Mouse (Mus musculus): ENCODE measurements at regions not wholly inside any gene's neighbourhood (a gene's known extent, or its start where the extent isn't known, plus 50 kb on each side); places are given as distances from the start of the nearest gene placed in this dataset.

GRCm38 (mm10) chr9:104496220-104496619 is 50.9 kb upstream of the Cpne4 start:
- Histone ChIP-seq H3K36me3 (ENCODE audit: insufficient read depth) (no peaks in the 10 kb centered on the region), H3K4me3 (ENCODE audit: low read depth, low read length) (no peak overlapping the region), H3K4me1 (ENCODE audit: insufficient read depth) (no peaks in the 10 kb centered on the region), H3K27me3 (ENCODE audit: insufficient read depth, low read length) (no peaks in the 10 kb centered on the region), H3K9me3 (ENCODE audit: low read length) (no peaks in the 10 kb centered on the region), H3K9ac (no peak overlapping the region), H3K27ac (ENCODE audit: low read depth, low read length) (no peak overlapping the region), H3K4me2 (ENCODE audit: low read depth) (no peak overlapping the region)
- TF ChIP-seq CTCF (IDR thresholded peaks at IDR 0.05; ENCODE audit: low read depth), result no peak
- DNase-seq (no peak), ATAC-seq (no peak)
- 75% methylated on average over 9 of the region's 9 CpGs for WGBS

DNA sequence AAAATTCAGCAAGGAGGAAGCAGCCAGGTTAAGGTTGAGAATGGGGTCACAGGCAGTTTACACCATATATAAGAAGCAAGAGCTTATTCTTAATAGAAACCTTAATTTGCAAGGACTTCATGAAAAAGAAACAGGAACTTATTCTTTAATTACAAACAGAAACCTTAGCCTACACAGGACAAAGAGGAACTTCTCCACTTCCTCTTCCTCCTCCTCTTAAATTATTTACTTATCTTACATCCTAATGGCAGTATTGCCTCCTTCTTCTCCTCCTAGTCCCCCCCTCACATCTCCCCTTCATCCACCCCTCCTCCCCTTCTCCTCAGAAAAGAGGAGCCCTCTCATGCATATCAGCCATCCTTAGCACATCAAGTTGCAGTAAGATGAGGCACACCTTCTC is 56.4 kb upstream of the Cpne4 start:
- Histone ChIP-seq H3K27me3 (ENCODE audit: insufficient read depth, low read length) (no peaks in the 10 kb centered on the region), H3K4me1 (ENCODE audit: insufficient read depth) (no peaks in the 10 kb centered on the region), H3K36me3 (ENCODE audit: insufficient read depth) (no peaks in the 10 kb centered on the region), H3K9me3 (ENCODE audit: low read length) (no peaks in the 10 kb centered on the region), H3K4me3 (ENCODE audit: low read depth, low read length) (no peak overlapping the region), H3K27ac (ENCODE audit: low read depth, low read length) (no peak overlapping the region), H3K9ac (no peak overlapping the region), H3K4me2 (ENCODE audit: low read depth) (no peak overlapping the region)
- ATAC-seq (no peak), DNase-seq (no peak)
- no peak for TF ChIP-seq CTCF (IDR thresholded peaks at IDR 0.05; ENCODE audit: low read depth)

DNA sequence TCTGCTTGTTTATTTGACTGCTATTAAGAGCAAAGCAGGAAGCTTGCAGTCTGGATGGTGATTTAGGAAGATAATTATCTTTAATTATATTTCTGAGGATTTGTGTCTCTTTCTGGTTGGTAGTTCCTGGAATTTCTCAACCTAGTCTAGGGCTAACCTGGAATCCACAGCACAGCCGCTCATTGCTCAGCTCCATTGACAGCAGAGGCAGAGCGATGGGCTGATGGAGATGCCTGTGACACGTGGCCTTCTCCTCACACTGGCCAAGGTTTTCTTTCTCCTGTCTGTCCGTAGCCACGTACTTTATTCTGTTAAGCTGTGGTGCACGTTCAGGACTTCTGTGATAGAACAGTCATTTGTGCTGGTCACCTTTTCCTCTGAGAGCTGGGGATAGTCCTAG is 57.7 kb upstream of the Cpne4 start:
- Histone ChIP-seq H3K9me3 (ENCODE audit: low read length) (no peaks in the 10 kb centered on the region), H3K4me2 (ENCODE audit: low read depth) (no peak overlapping the region), H3K27ac (ENCODE audit: low read depth, low read length) (no peak overlapping the region), H3K4me1 (ENCODE audit: insufficient read depth) (no peaks in the 10 kb centered on the region), H3K9ac (no peak overlapping the region), H3K4me3 (ENCODE audit: low read depth, low read length) (no peak overlapping the region), H3K36me3 (ENCODE audit: insufficient read depth) (no peaks in the 10 kb centered on the region), H3K27me3 (ENCODE audit: insufficient read depth, low read length) (no peaks in the 10 kb centered on the region)
- no peak for TF ChIP-seq CTCF (IDR thresholded peaks at IDR 0.05; ENCODE audit: low read depth)
- DNase-seq (no peak), ATAC-seq (no peak)
- 82% methylated on average over 6 of the region's 6 CpGs for WGBS

- H3K27ac ChIP-seq (ENCODE audit: low read depth, low read length), result no peak overlapping the region
- no peak for TF ChIP-seq CTCF (IDR thresholded peaks at IDR 0.05; ENCODE audit: low read depth)
- WGBS, result 64% methylated on average over 5 of the region's 5 CpGs
- H3K4me3 ChIP-seq (ENCODE audit: low read depth, low read length), result no peak overlapping the region
- no peaks in the 10 kb centered on the region for H3K36me3 ChIP-seq (ENCODE audit: insufficient read depth)
- no peak for ATAC-seq
- no peak for DNase-seq
- no peak overlapping the region for H3K4me2 ChIP-seq (ENCODE audit: low read depth)
- no peaks in the 10 kb centered on the region for H3K27me3 ChIP-seq (ENCODE audit: insufficient read depth, low read length)
- H3K9me3 ChIP-seq (ENCODE audit: low read length), result no peaks in the 10 kb centered on the region
- no peaks in the 10 kb centered on the region for H3K4me1 ChIP-seq (ENCODE audit: insufficient read depth)
- H3K9ac ChIP-seq, result no peak overlapping the region
Observed at GRCm38 (mm10) chr9:104482440-104482839, 64.6 kb upstream of the Cpne4 start.

GRCm38 (mm10) chr9:104480683-104481082 is 66.4 kb upstream of the Cpne4 start:
- TF ChIP-seq CTCF (IDR thresholded peaks at IDR 0.05; ENCODE audit: low read depth), result no peak
- no peak overlapping the region for H3K4me2 ChIP-seq (ENCODE audit: low read depth)
- no peaks in the 10 kb centered on the region for H3K4me1 ChIP-seq (ENCODE audit: insufficient read depth)
- no peak overlapping the region for H3K27ac ChIP-seq (ENCODE audit: low read depth, low read length)
- H3K36me3 ChIP-seq (ENCODE audit: insufficient read depth), result no peaks in the 10 kb centered on the region
- no peaks in the 10 kb centered on the region for H3K27me3 ChIP-seq (ENCODE audit: insufficient read depth, low read length)
- DNase-seq (no peak), ATAC-seq (no peak)
- no peak overlapping the region for H3K9ac ChIP-seq
- H3K9me3 ChIP-seq (ENCODE audit: low read length), result no peaks in the 10 kb centered on the region
- WGBS, result 52% methylated on average over 1 of the region's 1 CpGs
- no peak overlapping the region for H3K4me3 ChIP-seq (ENCODE audit: low read depth, low read length)

DNA sequence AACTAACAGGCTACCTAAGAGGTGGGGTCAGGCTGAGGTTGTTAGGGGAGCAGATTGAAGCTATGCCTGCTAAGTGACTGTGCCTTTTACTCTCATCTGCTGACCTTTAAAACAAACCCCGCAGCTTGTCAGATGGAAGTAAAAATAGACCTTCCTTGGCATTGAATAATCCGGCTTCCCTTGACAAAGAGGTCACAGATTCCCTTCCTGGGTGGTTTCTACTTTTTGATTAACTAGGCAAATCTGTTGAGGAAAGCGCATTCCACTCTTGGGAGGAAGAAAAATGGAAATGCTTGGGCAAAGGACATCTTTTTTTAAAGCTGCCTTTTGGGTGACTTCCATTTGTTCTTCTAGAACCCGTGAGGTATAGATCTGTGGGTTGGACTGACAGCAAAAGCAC is 72.3 kb upstream of the Cpne4 start:
- H3K36me3 ChIP-seq (ENCODE audit: insufficient read depth), result no peaks in the 10 kb centered on the region
- H3K27me3 ChIP-seq (ENCODE audit: insufficient read depth, low read length), result no peaks in the 10 kb centered on the region
- no peak for DNase-seq
- ATAC-seq, result no peak
- no peak overlapping the region for H3K4me3 ChIP-seq (ENCODE audit: low read depth, low read length)
- no peaks in the 10 kb centered on the region for H3K9me3 ChIP-seq (ENCODE audit: low read length)
- no peak overlapping the region for H3K9ac ChIP-seq
- no peak overlapping the region for H3K4me2 ChIP-seq (ENCODE audit: low read depth)
- no peak for TF ChIP-seq CTCF (IDR thresholded peaks at IDR 0.05; ENCODE audit: low read depth)
- H3K4me1 ChIP-seq (ENCODE audit: insufficient read depth), result no peaks in the 10 kb centered on the region
- 77% methylated on average over 4 of the region's 4 CpGs for WGBS
- no peak overlapping the region for H3K27ac ChIP-seq (ENCODE audit: low read depth, low read length)

DNA sequence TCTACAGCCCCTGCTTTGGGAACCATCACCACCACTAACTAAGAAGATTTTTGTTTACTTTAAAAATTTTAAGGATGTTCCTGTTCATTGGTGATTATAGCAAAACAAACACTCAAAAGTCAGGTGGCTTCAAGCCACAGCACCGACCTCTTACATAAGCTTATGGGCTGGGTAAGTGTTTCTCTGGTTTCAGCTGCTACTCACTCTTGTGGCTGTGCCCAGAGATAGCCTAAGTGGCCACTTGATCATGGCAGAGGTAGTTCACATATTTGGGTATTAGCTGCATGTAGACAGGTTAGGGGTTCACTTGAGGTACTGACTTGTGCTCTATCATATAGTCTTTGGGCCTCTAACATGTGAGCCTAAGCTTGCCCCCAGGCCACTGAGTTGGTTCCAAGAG is 79.8 kb upstream of the Cpne4 start:
- no peak overlapping the region for H3K4me2 ChIP-seq (ENCODE audit: low read depth)
- no peak for TF ChIP-seq CTCF (IDR thresholded peaks at IDR 0.05; ENCODE audit: low read depth)
- ATAC-seq (no peak), DNase-seq (no peak)
- H3K4me1 ChIP-seq (ENCODE audit: insufficient read depth), result no peaks in the 10 kb centered on the region
- no peaks in the 10 kb centered on the region for H3K36me3 ChIP-seq (ENCODE audit: insufficient read depth)
- H3K9ac ChIP-seq, result no peak overlapping the region
- no peak overlapping the region for H3K27ac ChIP-seq (ENCODE audit: low read depth, low read length)
- H3K9me3 ChIP-seq (ENCODE audit: low read length), result no peaks in the 10 kb centered on the region
- WGBS, result 84% methylated on average over 1 of the region's 1 CpGs
- no peak overlapping the region for H3K4me3 ChIP-seq (ENCODE audit: low read depth, low read length)
- no peaks in the 10 kb centered on the region for H3K27me3 ChIP-seq (ENCODE audit: insufficient read depth, low read length)

DNA sequence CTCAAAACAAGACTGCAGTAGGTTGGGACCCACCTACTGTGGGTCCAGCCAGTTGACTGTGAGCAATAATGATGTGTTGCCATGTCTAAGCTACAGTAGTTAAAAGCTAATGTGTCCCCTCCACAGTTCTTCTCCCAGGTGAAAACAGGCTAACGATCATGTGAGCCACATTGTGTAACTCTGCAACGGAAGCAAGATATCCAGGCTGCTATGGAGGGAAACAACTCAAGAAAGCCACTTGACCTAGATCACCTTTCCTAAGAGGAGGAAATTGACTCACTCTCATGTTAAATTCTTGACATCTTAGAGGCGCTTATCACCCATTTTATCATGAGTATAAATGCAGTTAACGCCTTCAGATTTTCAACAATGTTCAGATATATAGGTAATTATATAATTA is 83.4 kb upstream of the Cpne4 start:
- H3K9me3 ChIP-seq (ENCODE audit: low read length), result no peaks in the 10 kb centered on the region
- TF ChIP-seq CTCF (IDR thresholded peaks at IDR 0.05; ENCODE audit: low read depth), result no peak
- no peak for ATAC-seq
- 89% methylated on average over 4 of the region's 4 CpGs for WGBS
- DNase-seq, result no peak
- no peaks in the 10 kb centered on the region for H3K36me3 ChIP-seq (ENCODE audit: insufficient read depth)
- no peak overlapping the region for H3K4me3 ChIP-seq (ENCODE audit: low read depth, low read length)
- H3K27me3 ChIP-seq (ENCODE audit: insufficient read depth, low read length), result no peaks in the 10 kb centered on the region
- H3K27ac ChIP-seq (ENCODE audit: low read depth, low read length), result no peak overlapping the region
- H3K4me1 ChIP-seq (ENCODE audit: insufficient read depth), result no peaks in the 10 kb centered on the region
- no peak overlapping the region for H3K9ac ChIP-seq
- H3K4me2 ChIP-seq (ENCODE audit: low read depth), result no peak overlapping the region
